Mouse (Mus musculus): ENCODE results near the gene Fbp1. TPM values are rescaled to one million over a fixed set of nuclear protein-coding genes. Genes with fewer than 3 reads are reported as not detected.
A peak's percentile ranks its signal among the peaks of the same experiment; 100 is the strongest.
"Not testable (repeated sequence)": the region's sequence is repeated elsewhere in the genome, so short reads cannot be mapped to it uniquely, and the experiment has no call there.

The Fbp1 gene
- polyA plus RNA-seq, 1 experiment, result not detected

GRCm38 (mm10) chr13:62863771-62864170 is 24.3 kb downstream of the Fbp1 start:
- Histone ChIP-seq H3K36me3 (ENCODE audit: control insufficient read depth, insufficient read depth) (no peaks in the 10 kb centered on the region), H3K4me3 (ENCODE audit: insufficient read depth, poor library complexity, severe bottlenecking) (no peak overlapping the region), H3ac (ENCODE audit: control insufficient read depth, insufficient read length, low read depth) (no peak overlapping the region), H3K79me2 (ENCODE audit: control insufficient read depth, insufficient read depth) (no peaks in the 10 kb centered on the region), H3K27me3 (ENCODE audit: control insufficient read depth, insufficient read depth, insufficient read length) (peaks cover 3% of the 10 kb centered on the region), H3K79me3 (ENCODE audit: low read depth) (no peaks in the 10 kb centered on the region)
- TF ChIP-seq CTCF (IDR thresholded peaks at IDR 0.05; ENCODE audit: control insufficient read depth, insufficient read depth, insufficient read length), result no peak
- TF ChIP-seq MAX (IDR thresholded peaks at IDR 0.05), result no peak
- no peak for TF ChIP-seq USF1 (IDR thresholded peaks at IDR 0.05; ENCODE audit: low read depth)
- TF ChIP-seq FOSL1 (IDR thresholded peaks at IDR 0.05; ENCODE audit: insufficient read depth, low read length, poor library complexity, severe bottlenecking), result no peak
- no peak for TF ChIP-seq MYOD1 (IDR thresholded peaks at IDR 0.05; ENCODE audit: control insufficient read depth, insufficient read length, low read depth)

- Histone ChIP-seq H3K79me2 (ENCODE audit: control insufficient read depth, insufficient read depth) (no peaks in the 10 kb centered on the region), H3K79me3 (ENCODE audit: low read depth) (no peaks in the 10 kb centered on the region), H3K36me3 (ENCODE audit: control insufficient read depth, insufficient read depth) (no peaks in the 10 kb centered on the region), H3ac (ENCODE audit: control insufficient read depth, insufficient read length, low read depth) (no peak overlapping the region), H3K27me3 (ENCODE audit: control insufficient read depth, insufficient read depth, insufficient read length) (no peaks in the 10 kb centered on the region), H3K4me3 (ENCODE audit: insufficient read depth, poor library complexity, severe bottlenecking) (no peak overlapping the region)
- TF ChIP-seq MAX (IDR thresholded peaks at IDR 0.05) (no peak), USF1 (IDR thresholded peaks at IDR 0.05; ENCODE audit: low read depth) (no peak), MYOG (IDR thresholded peaks at IDR 0.05; ENCODE audit: control insufficient read depth, extremely low read depth, insufficient read length) (no peak), CTCF (IDR thresholded peaks at IDR 0.05; ENCODE audit: control insufficient read depth, insufficient read depth, insufficient read length) (no peak), MYOD1 (IDR thresholded peaks at IDR 0.05; ENCODE audit: control insufficient read depth, insufficient read length, low read depth) (no peak), FOSL1 (IDR thresholded peaks at IDR 0.05; ENCODE audit: insufficient read depth, low read length, poor library complexity, severe bottlenecking) (no peak)
Measured at GRCm38 (mm10) chr13:62862875-62863274, 25.2 kb downstream of the Fbp1 start.

GRCm38 (mm10) chr13:62860068-62860467 is 28.0 kb downstream of the Fbp1 start:
- TF ChIP-seq MAX (IDR thresholded peaks at IDR 0.05) (no peak), CTCF (IDR thresholded peaks at IDR 0.05; ENCODE audit: control insufficient read depth, insufficient read depth, insufficient read length) (no peak), MYOD1 (IDR thresholded peaks at IDR 0.05; ENCODE audit: control insufficient read depth, insufficient read length, low read depth) (no peak), CEBPB (IDR thresholded peaks at IDR 0.05; ENCODE audit: low read depth) (no peak), MYOG (IDR thresholded peaks at IDR 0.05; ENCODE audit: control insufficient read depth, extremely low read depth, insufficient read length) (no peak), USF1 (IDR thresholded peaks at IDR 0.05; ENCODE audit: low read depth) (no peak), FOSL1 (IDR thresholded peaks at IDR 0.05; ENCODE audit: insufficient read depth, low read length, poor library complexity, severe bottlenecking) (no peak)
- H3K4me3 ChIP-seq (ENCODE audit: insufficient read depth, poor library complexity, severe bottlenecking), result no peak overlapping the region
- no peak overlapping the region for H3ac ChIP-seq (ENCODE audit: control insufficient read depth, insufficient read length, low read depth)
- H3K36me3 ChIP-seq (ENCODE audit: control insufficient read depth, insufficient read depth), result no peaks in the 10 kb centered on the region
- H3K79me3 ChIP-seq (ENCODE audit: low read depth), result no peaks in the 10 kb centered on the region
- no peaks in the 10 kb centered on the region for H3K27me3 ChIP-seq (ENCODE audit: control insufficient read depth, insufficient read depth, insufficient read length)
- no peaks in the 10 kb centered on the region for H3K79me2 ChIP-seq (ENCODE audit: control insufficient read depth, insufficient read depth)

- H3K79me3 ChIP-seq (ENCODE audit: low read depth); H3K36me3 ChIP-seq (ENCODE audit: control insufficient read depth, insufficient read depth); H3K27me3 ChIP-seq (ENCODE audit: control insufficient read depth, insufficient read depth, insufficient read length); H3K79me2 ChIP-seq (ENCODE audit: control insufficient read depth, insufficient read depth); H3ac ChIP-seq (ENCODE audit: control insufficient read depth, insufficient read length, low read depth); H3K4me3 ChIP-seq (ENCODE audit: insufficient read depth, poor library complexity, severe bottlenecking): not testable (repeated sequence)
Measured at GRCm38 (mm10) chr13:62859251-62859650, 28.8 kb downstream of the Fbp1 start.

GRCm38 (mm10) chr13:62857941-62858915 is 29.9 kb downstream of the Fbp1 start, which contains the start of gene Fbp2:
Gene Fbp2, minus strand, starts transcription at chr13:62858422.
- Histone ChIP-seq H3ac (ENCODE audit: control insufficient read depth, insufficient read length, low read depth) (no peak within 1 kb of the TSS), H3K36me3 (ENCODE audit: control insufficient read depth, insufficient read depth) (no peaks in the 10 kb centered on the region), H3K27me3 (ENCODE audit: control insufficient read depth, insufficient read depth, insufficient read length) (no peaks in the 10 kb centered on the region), H3K4me3 (ENCODE audit: insufficient read depth, poor library complexity, severe bottlenecking) (no peak within 1 kb of the TSS), H3K79me2 (ENCODE audit: control insufficient read depth, insufficient read depth) (no peaks in the 10 kb centered on the region), H3K79me3 (ENCODE audit: low read depth) (no peaks in the 10 kb centered on the region)
- TF ChIP-seq FOSL1 (IDR thresholded peaks at IDR 0.05; ENCODE audit: insufficient read depth, low read length, poor library complexity, severe bottlenecking) (no peak), CTCF (IDR thresholded peaks at IDR 0.05; ENCODE audit: control insufficient read depth, insufficient read depth, insufficient read length) (no peak), CEBPB (IDR thresholded peaks at IDR 0.05; ENCODE audit: low read depth) (no peak), MAX (IDR thresholded peaks at IDR 0.05) (no peak), USF1 (IDR thresholded peaks at IDR 0.05; ENCODE audit: low read depth) (peak; percentile 51), MYOG (IDR thresholded peaks at IDR 0.05; ENCODE audit: control insufficient read depth, extremely low read depth, insufficient read length) (no peak)

GRCm38 (mm10) chr13:62856850-62857249 is 31.2 kb downstream of the Fbp1 start:
- H3K79me3 ChIP-seq (ENCODE audit: low read depth), result no peaks in the 10 kb centered on the region
- TF ChIP-seq USF1 (IDR thresholded peaks at IDR 0.05; ENCODE audit: low read depth) (no peak), CTCF (IDR thresholded peaks at IDR 0.05; ENCODE audit: control insufficient read depth, insufficient read depth, insufficient read length) (no peak), MYOD1 (IDR thresholded peaks at IDR 0.05; ENCODE audit: control insufficient read depth, insufficient read length, low read depth) (no peak), MYOG (IDR thresholded peaks at IDR 0.05; ENCODE audit: control insufficient read depth, extremely low read depth, insufficient read length) (no peak), CEBPB (IDR thresholded peaks at IDR 0.05; ENCODE audit: low read depth) (no peak), MAX (IDR thresholded peaks at IDR 0.05) (no peak), FOSL1 (IDR thresholded peaks at IDR 0.05; ENCODE audit: insufficient read depth, low read length, poor library complexity, severe bottlenecking) (no peak)
- H3K79me2 ChIP-seq (ENCODE audit: control insufficient read depth, insufficient read depth), result no peaks in the 10 kb centered on the region
- peaks cover 4% of the 10 kb centered on the region for H3K27me3 ChIP-seq (ENCODE audit: control insufficient read depth, insufficient read depth, insufficient read length)
- H3K36me3 ChIP-seq (ENCODE audit: control insufficient read depth, insufficient read depth), result no peaks in the 10 kb centered on the region
- no peak overlapping the region for H3K4me3 ChIP-seq (ENCODE audit: insufficient read depth, poor library complexity, severe bottlenecking)
- H3ac ChIP-seq (ENCODE audit: control insufficient read depth, insufficient read length, low read depth), result no peak overlapping the region

Data from C2C12 (cell line).